Mouse (Mus musculus): ENCODE data around the gene Epb41l4b.

Gene Epb41l4b

DNA sequence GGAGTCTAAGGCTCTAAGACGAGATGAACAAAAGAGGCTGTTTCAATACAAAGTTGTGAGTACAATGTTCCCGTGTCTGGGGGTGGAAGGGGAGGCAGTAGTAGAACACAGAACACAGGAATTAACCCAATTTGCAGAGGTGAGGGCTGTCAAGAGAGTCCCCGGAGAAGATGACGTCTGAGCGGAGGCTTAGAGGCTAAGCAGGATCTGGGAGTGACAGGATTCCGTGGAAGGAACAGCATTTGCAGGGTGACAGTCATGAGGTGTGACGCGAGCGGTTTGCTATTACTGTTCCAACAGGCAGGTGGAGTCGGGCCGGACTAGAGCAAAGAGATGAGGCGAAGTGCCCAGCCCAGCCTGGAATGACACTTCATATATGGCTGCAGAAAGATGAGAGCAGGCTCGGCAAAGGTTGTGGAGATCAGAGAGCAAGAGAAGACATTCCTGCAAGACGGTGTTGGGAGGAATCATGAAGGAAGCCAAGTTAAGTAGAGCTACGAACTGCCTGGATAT lies 82.9 kb downstream of the Epb41l4b start:
- DNase-seq (ENCODE audit: low spot score in 2 of 2), result no peak

DNA sequence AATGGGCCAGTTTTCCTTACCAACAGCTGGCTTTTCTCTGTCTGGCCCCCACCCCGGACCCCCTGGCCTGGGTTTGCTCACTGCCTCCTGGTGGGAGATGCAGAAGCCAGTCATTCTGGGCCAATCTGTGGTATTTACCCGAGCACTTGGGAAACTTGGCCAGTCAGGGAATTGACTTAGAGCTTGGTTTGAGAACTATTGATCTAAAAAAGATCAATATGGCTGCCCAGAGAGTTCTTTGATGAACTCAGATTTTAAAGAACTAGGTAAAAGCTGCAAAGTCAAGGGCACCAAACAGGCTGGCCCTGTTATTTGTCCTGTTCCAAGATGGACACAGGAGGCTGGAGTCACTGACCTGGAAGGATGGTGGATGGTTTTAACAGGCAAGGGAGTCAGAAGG lies 84.6 kb downstream of the Epb41l4b start:
- DNase-seq (ENCODE audit: low spot score in 2 of 2), result no peak

DNA sequence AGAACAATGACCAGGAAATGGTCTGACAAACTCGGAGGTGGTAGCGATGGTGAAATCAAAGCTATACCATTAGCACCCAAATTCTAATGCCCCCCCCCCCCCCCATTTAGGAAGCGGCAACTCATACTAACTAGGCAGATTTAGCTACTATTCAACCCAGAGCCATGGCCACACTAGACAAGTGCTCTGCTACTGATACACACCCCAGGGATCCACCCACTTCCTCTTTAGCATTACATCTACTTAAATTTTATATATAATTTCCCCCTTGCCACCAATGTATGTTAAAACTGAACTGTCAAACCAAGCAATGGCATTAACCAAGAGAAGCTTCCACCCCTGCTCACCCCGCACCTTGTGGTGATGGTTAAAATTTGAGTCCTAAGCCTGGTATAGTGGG lies 85.6 kb downstream of the Epb41l4b start:
- no peak for DNase-seq (ENCODE audit: low spot score in 2 of 2)

DNA sequence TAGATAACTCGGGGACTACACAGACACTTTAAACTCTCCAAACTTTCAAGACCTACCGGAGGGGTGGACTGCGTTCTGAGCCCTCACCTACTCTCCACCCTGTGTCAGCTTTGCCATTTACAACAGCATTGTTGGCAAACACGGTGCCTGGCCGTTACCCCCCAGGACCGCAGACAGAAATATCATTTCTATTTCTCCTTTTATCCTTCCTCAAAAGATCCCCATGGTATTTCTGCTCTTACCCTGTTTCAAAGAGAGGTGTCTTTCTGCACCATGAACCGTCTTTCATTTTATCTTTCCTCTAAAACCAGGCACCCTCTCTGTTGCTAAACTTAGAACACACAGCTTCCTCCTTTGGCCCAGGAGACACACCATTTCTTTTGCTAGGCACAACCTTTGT lies 87.6 kb downstream of the Epb41l4b start:
- DNase-seq (ENCODE audit: low spot score in 2 of 2), result no peak

DNA sequence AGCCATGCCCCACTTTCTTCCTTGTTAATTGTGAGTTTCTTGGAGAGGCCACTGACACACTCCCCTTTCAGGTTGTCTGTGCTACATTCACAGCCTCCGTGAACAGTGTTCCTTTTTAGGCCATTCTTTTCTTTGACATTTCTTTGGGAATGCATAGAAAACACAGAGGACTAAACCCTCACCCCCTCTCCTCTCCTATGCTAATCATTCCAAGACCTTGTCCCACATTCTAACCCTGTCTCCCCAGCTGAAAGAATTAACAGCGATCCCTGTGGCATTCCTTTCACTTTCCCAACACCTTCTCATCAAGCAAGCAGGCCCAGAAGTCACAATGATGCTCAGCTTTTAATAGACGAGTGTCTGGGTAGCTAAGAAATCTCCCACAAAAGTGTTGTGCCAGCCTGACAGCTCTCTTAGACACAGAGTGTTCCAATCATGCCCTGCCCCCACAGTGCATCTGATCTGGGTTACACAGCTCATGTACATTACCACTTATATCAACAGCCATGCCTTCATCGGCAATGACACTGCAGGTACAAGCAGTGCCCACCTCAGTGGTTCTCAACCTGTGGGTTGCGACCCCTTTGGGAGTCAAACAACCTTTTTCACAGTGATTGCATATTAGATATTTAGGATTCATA lies 93.8 kb downstream of the Epb41l4b start:
- no peak for DNase-seq (ENCODE audit: low spot score in 2 of 2)

DNA sequence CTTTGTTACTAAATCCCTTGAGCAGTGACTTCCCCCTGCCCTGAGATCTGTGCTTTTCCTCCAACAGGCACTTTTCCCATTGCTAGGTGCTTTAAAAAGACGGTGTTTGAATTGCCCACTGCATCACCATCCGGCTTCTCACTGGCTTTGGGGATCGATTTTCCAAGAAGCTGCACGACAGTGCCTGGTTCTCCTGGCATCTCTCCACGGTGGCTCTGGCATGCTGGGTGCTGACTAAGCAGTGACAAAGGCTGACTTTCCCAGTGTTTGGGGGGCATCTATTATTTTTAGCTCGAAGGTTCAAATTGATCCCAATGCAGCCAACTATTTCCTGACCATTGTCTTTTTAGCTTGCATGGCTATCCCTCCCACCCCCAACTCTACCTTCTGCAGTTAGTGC lies 94.7 kb downstream of the Epb41l4b start:
- DNase-seq (ENCODE audit: low spot score in 2 of 2), result peak; percentile 18 to 21

DNA sequence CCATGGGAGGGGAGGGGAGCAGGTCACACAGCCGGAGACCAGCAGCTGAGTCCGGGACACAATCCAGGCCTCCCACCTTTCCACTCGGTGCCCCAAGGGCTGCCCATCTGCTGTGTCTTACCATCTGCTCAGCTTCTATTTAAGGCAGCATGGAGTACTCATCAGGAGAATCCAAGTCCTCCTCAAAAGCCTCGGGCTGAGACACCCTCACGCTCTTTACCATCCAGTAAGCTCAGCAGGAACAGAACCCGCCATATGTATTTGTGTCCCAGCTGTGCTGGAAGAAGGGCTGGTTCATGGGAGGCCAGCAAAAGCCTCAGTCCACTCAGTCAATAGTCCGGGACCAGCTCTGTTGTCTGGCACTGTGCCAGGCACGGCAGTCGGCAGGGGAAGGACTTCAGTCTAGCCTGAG lies 97.1 kb downstream of the Epb41l4b start:
- peak; percentile 48 to 73 for DNase-seq (ENCODE audit: low spot score in 2 of 2)

DNA sequence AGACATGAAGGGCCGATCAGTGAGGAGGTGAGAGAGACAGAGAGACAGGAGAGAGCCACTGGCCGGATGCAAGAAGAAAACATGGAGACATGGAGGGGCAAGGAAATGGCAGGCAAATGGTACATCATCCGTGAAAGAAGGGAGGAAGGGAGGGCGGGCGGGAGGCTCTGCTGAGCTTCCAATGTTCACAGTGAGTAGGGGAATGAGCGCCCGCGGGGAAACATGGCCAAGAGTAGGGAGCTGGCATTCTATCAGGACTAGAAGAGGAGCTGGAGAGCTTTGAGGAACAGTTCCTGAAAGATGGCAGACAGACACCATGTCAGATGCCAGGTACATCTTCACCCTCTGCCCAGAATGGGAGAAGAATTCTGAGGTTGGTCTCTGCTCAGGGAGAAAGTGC lies 99.6 kb downstream of the Epb41l4b start:
- no peak for DNase-seq (ENCODE audit: low spot score in 2 of 2)

DNA sequence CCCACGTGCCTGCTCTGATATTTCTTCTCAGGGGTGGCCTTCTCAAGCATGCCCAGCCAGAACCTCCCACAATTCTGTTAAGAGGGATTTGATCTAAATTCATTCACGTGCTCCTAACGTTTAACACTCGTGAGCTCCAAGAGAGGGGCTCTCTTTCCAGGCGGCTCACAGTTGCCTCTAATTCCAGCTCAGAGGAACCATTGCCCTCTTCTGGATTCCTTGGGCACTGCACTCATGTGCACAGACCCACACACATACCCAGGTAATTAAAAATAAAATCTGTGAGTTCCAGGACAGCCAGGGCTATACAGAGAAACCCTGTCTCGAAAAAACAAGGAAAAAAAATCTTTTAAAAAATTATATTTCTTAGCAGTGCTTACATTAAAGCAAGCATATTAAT lies 101.6 kb downstream of the Epb41l4b start:
- no peak for DNase-seq (ENCODE audit: low spot score in 2 of 2)

DNA sequence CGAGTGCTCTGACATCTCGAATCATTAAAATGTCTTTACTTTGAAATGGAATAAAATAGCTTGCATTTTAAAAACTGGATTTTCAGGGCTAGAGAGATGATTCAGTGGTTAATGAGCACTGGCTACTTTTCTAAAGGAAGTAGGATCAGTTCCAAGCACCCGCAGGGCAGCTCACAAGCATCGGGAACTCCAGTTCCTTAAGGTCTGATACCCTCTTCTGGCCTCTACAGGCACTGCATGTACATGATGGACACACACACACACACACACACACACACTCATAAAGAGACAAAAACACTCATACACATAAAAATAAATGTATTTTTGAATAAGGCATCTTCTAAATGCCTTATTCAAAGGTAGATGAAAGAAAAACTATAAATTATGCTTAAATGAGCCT lies 102.0 kb downstream of the Epb41l4b start:
- DNase-seq (ENCODE audit: low spot score in 2 of 2), result no peak

DNA sequence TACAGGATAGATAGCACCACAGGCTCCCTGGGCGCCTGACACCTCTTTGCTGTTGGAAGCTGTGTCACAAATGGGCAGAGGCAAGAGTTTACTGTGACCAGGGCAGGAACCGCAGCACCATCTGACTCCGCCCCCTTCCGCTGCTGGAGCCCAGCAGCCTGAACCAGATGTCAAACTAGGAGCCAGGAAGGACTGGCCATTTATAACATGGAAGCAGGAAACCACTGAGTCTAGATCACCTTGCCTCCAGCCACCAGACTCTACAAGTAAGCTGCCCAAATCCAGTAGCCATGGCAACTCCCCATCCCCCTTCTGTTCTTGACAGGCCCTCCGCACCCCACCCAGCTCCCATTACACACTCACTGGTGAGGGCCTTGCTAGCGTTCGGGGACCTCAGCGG lies 102.8 kb downstream of the Epb41l4b start:
- no peak for DNase-seq (ENCODE audit: low spot score in 2 of 2)

DNA sequence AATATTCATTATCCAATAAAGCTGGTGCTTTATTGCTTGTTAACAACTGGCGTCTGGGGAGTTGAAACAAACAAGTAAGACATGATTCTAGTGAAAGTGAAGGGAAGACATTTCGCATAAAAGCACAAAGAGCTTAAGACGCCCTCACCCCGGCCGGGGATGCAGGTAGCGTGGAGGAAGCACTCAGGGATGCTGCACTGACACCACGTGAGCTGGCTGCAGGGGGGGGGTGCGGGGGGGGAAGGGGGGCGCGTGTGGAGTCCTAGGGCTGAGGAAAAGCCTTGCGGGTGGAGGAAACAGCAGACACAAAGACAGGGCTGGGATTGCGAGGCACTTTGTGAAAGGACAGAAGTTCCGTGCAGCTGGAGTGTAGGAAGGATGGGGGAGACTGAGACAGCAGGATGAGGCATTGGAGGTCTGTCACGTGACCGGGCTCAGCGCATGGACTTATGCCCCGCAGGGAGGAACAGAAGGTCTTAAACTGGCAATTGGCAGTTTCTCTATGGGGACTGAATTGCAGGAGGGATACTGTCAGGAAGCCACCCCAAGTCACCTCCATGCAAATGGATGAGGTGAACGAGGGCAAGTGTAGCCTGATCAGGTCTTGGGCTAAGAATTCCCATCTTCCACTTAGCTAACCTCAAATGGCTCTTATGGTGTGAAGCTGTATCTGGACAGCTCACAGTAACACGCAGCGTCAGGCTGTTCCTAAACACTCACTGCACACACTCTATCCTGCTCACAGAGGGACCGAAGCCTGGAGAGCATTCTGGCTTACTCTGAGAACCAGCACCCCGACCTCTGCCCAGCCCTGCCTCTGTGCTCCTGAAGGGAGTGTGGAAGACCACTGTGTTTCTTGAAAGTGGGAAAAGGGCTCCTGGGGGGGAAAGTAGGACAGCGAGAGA lies 103.9 kb downstream of the Epb41l4b start:
- DNase-seq (ENCODE audit: low spot score in 2 of 2), result peak; percentile 45 to 49

DNA sequence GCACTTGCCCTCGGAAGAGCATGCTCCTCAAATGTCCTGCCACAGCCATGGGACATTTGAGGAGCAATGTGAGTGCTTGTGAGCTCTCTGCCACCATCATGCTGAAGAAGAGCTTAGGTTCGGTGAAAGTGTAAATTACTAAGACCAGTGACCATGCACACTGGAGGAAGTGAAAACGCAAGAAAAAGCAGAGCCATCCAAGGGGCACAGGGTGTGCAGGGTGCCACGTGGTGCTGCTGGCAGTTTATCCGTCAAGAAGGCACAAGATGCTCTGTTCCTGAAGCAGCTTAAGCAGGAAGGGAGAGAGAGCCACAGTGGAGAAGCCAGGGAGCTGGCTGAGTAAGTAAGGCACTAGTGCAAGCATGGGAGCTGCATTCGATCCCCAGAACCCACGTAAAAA lies 105.7 kb downstream of the Epb41l4b start:
- DNase-seq (ENCODE audit: low spot score in 2 of 2), result no peak

DNA sequence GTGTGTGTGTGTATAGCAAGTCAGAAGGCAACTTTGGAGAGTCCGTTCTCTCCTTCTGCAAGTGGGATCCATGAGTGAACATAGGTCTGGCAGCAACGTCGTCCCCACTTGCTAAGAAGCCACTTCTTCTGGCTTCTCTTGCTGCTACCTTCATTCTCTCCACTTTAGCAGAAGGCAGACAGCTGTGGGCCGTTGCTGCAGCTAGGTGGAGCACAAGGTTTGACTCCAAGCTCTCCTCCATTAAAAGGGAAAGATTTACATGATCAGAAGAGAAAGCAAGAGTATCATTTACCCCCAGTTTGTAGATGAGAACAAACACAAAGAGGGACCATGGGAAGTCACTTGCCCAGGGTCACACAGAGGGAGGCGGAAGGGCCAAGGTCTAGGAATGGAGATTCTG lies 109.1 kb downstream of the Epb41l4b start:
- no peak for DNase-seq (ENCODE audit: low spot score in 2 of 2)

DNA sequence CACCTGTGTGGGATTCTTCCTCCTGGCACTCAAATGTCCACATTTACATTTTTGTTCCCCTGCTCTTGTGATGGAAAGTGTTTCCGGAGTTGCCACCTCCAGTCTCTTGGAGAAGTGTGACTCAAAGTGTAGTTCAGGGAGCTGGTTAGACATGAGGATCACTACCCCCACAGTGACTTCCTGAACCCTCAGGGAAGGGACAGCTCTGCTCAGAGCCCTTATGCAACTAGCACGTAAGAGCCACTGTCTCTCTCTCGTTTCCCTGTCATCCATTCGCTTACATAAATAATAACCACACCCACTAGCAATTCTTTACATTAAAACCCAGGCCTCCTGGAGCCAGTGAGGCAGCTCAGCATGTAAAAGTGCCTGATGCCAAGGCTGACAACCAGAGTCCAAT lies 111.8 kb downstream of the Epb41l4b start:
- no peak for DNase-seq (ENCODE audit: low spot score in 2 of 2)

DNA sequence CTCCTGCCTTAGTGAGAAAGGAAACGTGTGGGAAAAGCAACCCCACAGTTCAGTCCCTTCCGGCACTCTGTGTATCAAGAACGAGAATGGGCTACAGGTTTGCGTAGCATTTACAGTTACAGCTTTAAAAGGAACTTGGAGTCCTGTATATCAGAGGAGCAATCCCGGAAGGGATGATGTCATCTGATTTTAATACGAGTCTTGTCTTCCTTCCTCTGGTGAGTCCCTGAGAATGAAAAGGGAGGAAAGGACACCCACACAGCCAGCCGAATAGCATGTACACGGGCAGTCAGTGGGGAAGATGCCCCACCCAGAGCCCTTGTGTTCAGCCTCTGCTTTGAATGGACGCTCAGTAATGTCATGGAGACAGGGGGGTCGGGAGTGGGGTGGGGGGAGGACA lies 115.3 kb downstream of the Epb41l4b start:
- DNase-seq (ENCODE audit: low spot score in 2 of 2), result no peak

DNA sequence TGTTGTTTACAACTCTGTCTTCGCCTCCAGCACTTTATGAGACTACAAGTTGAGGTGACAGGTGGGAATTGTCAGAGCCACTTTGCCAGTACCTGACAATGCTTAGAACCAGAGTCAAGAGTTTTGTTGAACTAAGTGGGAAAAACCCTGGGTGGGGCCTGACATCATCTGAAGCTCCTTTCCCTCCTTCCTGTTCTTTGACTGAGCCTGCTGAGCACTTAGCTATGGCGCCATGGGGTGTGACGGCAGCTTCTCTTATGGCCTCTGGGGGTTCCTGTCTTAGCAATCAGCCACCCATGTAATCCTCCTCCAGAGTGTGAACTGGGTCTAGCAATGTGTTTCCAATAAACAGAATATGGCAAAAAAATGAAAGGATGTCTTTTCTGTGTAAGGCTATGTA lies 119.7 kb downstream of the Epb41l4b start:
- no peak for DNase-seq (ENCODE audit: low spot score in 2 of 2)

DNA sequence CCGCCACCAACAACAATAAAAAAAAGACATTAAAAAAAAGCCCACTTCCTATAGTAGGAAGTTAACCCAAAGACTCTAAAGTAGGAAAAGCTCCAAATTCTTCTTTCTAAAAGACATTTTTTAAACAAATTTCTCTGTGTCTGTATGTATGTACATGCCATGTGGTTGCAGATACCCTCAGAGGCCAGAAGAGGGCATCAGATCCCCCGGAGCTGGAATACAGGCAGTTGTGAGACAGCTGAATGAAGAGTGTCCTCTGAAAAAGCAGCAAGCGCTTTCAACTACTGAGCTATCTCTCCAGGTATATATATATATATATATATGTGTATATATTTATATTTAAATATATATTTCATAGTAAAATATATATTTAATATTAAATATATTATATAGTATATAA lies 121.9 kb downstream of the Epb41l4b start:
- no peak for DNase-seq (ENCODE audit: low spot score in 2 of 2)

DNA sequence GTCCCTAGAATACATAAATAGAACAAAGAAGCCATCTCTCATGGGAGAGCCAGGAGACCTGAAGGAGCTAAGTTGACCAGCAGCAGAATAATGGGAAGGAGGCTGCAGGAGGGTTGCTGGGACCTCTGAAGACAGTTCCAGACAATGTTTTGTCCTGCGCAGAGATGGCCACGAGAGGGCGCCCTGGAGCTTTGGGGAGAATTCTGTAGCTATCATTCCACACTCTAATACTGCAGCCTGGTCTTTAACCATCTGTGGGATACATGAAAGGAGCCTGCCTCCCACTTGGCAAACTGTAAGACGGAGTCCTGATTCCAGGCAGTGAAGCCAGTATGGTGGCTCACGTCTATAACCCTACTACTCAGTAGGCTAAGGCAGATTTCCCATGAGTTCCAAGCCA lies 126.0 kb downstream of the Epb41l4b start:
- peak; percentile 70 to 75 for DNase-seq (ENCODE audit: low spot score in 2 of 2)

DNA sequence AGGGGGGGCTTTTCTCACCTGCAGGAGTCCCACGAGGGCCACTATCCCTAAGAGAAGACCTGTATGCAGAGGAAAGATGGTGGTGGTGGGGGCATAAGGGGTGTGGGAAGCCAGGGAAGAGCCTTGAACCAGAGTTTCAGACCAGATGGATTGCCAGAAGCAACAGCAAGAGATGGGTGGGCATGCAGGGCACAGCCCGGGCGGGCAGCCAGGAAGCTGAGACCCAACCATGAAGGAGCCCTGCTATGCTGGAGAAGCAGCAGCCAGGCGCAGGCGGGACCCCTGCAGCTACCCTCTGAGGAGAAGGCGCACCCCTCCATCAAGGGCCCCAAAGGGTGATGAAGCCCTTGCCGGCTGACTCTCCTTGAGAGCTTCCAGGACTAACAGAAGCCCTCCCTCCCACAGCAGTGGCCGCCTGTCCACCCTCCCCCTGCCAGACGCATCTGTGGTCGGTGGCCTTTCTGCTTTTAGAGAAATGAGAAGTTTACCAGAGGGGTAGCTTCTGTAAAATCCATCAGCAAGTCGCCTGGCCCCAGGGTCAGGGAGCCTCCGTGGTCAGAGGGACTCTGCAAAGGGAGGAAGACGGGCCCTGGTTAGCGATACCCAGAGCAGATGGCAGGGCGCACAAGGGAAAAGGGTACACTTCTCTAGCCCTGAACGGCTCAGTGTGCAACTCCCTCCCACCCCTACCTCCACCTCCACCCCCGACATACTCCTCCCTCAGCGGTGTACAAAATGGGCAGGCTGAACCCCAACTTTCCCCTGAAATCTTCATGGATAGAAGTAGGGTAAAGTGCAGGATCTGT lies 126.7 kb downstream of the Epb41l4b start:
- DNase-seq (ENCODE audit: low spot score in 2 of 2), result no peak

DNA sequence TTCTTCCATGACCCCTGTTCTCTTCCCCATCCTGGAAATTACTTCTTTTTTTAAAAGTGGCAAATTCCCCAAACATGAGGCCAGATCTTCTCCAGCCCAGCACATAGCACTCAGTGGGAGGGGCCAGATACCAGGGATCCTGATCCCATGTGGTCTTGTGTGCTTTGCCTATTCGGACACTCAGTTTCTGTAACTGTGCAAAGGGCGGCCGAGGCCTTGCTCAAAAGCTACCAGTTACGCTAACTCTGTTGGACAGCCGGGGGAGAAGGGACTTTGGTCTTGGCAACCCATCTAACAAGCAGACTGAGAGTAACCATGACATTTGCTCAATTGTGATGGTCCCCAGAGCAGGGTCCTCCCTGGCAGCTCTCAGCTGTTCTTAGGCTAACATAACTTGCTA lies 128.2 kb downstream of the Epb41l4b start:
- no peak for DNase-seq (ENCODE audit: low spot score in 2 of 2)

DNA sequence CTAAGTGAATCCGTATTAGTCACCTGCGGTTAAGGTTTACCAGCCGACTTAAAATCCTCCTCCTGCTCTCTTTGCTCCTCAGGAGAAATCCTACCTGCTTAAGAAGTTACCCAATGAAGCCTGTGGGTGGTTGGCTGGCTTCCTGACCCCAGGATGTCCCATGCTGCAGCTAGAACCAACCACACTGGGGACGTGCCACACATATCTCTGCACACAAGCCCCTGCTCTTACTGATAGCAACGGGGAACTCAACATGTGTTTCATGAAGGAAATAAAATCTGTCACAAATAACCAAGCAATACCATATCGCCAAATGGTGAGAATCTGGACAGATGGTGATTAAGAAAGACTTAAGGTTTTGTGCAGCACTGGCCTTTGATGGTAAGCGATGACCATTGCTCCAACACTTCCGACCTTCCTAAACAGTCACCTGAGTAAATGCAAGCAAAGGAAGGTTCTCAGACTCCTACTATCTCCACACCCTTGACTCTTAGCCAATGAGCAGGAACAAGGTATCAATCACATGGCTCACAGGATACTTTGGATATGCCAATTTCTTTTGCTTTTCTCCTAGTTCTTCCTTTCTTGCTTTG lies 131.7 kb downstream of the Epb41l4b start:
- no peak for DNase-seq (ENCODE audit: low spot score in 2 of 2)

Data from frontal cortex, postnatal 36 days (tissue).